Mouse (Mus musculus) layer of hippocampus, postnatal 14 days (tissue): ENCODE measurements around the gene Ascc2. TPM values are rescaled to one million over a fixed set of nuclear protein-coding genes. Genes with fewer than 3 reads are reported as not detected.
A peak's percentile ranks its signal among the peaks of the same experiment; 100 is the strongest.

Source experiments
- DNase-seq, 2 experiments: peaks; one replicate each; pipeline ENCODE4 v3.0.0; 2021 to 2022; ENCODE audit warnings: low spot score in 2 of 2, mixed read lengths in 1 of 2
- long read RNA-seq, 2 experiments: library from polyadenylated mRNA; stranded (forward); transcript quantifications; one replicate each; pipeline ENCODE4 v2.0.0; 2021
- total RNA-seq, 2 experiments: library from RNA; stranded (reverse); gene quantifications; 2 replicates each; pipeline ENCODE4 v1.2.3; 2021

The Ascc2 gene
- 10 to 100 TPM; 24.1 to 24.4 TPM for total RNA-seq
- long read RNA-seq, experiment 1, transcript Ascc2-201 (20 exons, 2,650 nt): major isoform, 6 of 30 reads
- long read RNA-seq, experiment 1, partial matches to known transcripts: 3 of 30 reads
- long read RNA-seq, experiment 1, other reads (novel, unspliced or antisense): 21 of 30 reads
- long read RNA-seq, experiment 2, transcript Ascc2-201 (20 exons, 2,650 nt): major isoform, 6 of 57 reads
- long read RNA-seq, experiment 2, partial matches to known transcripts: 45 of 57 reads
- long read RNA-seq, experiment 2, other reads (novel, unspliced or antisense): 6 of 57 reads

- DNase-seq: peak; percentile 82 to 88
Observed at GRCm38 (mm10) chr11:4637534-4638234, at the start of gene Ascc2. Ascc2 (plus strand) TSS chr11:4637747.

- no peak for DNase-seq
Observed at GRCm38 (mm10) chr11:4591811-4592210, 45.7 kb upstream of the Ascc2 start.

- DNase-seq: no peak
Observed at GRCm38 (mm10) chr11:4593491-4593848, 44.1 kb upstream of the Ascc2 start.

GRCm38 (mm10) chr11:4593849-4594607, 43.5 kb upstream of the Ascc2 start:
- DNase-seq: peak in 1 of 2 experiments; percentile 34

GRCm38 (mm10) chr11:4594608-4595500, 42.7 kb upstream of the Ascc2 start, which contains the start of gene Mtmr3:
Mtmr3 (minus strand) TSS chr11:4594863.
- peak; percentile 87 to 93 for DNase-seq

- DNase-seq: no peak
Observed at GRCm38 (mm10) chr11:4598411-4598810, 39.1 kb upstream of the Ascc2 start.

- DNase-seq: no peak
Observed at GRCm38 (mm10) chr11:4599916-4600315, 37.6 kb upstream of the Ascc2 start.

GRCm38 (mm10) chr11:4601890-4602289, 35.7 kb upstream of the Ascc2 start:
- DNase-seq: no peak

- DNase-seq: no peak
Observed at GRCm38 (mm10) chr11:4602691-4603441, 34.7 kb upstream of the Ascc2 start.

- DNase-seq: no peak
Observed at GRCm38 (mm10) chr11:4604441-4604840, 33.1 kb upstream of the Ascc2 start.

GRCm38 (mm10) chr11:4605414-4605813, 32.1 kb upstream of the Ascc2 start:
- no peak for DNase-seq

- DNase-seq: no peak
Observed at GRCm38 (mm10) chr11:4606541-4606940, 31.0 kb upstream of the Ascc2 start.

- no peak for DNase-seq
Observed at GRCm38 (mm10) chr11:4611904-4612303, 25.6 kb upstream of the Ascc2 start.

- no peak for DNase-seq
Observed at GRCm38 (mm10) chr11:4620017-4620485, 17.5 kb upstream of the Ascc2 start, which contains the start of gene Gm11032. Gm11032 (plus strand) TSS chr11:4620067.

- no peak for DNase-seq
Observed at GRCm38 (mm10) chr11:4620501-4621108, 16.9 kb upstream of the Ascc2 start.

GRCm38 (mm10) chr11:4621866-4622265, 15.7 kb upstream of the Ascc2 start:
- DNase-seq: no peak

- no peak for DNase-seq
Observed at GRCm38 (mm10) chr11:4622442-4622986, 15.0 kb upstream of the Ascc2 start.

GRCm38 (mm10) chr11:4622997-4623396, 14.6 kb upstream of the Ascc2 start:
- no peak for DNase-seq

GRCm38 (mm10) chr11:4625931-4626330, 11.6 kb upstream of the Ascc2 start:
- DNase-seq: no peak
